Mouse (Mus musculus) heart, embryonic 12.5 days (tissue): ENCODE measurements around the gene Olfr435. TPM values are rescaled to one million over a fixed set of nuclear protein-coding genes. Genes with fewer than 3 reads are reported as not detected.
"Not testable (repeated sequence)": the region's sequence is repeated elsewhere in the genome, so short reads cannot be mapped to it uniquely, and the experiment has no call there.

Experiments used
- ATAC-seq: fragments of 200-750 bp; cut with Nextera tagmentation; 2 replicates; pipeline ENCODE4 v1.8.0; 2017; ENCODE audit warnings: moderate TSS enrichment, moderate library complexity; ENCODE audit not compliant: insufficient number of reproducible peaks, low FRiP score
- H3K27ac ChIP-seq: fragments of 300-500 bp; sonication (generic); 2 replicates; pipeline ENCODE4 v1.5.1; 2016; ENCODE audit warnings: mild to moderate bottlenecking, moderate library complexity; ENCODE audit not compliant: poor library complexity, severe bottlenecking
- H3K27me3 ChIP-seq: fragments of 300-500 bp; sonication (generic); replicated peaks from 2 replicates; pipeline ENCODE4 v1.6.1; 2016; ENCODE audit warnings: mild to moderate bottlenecking, moderate library complexity
- H3K36me3 ChIP-seq: fragments of 300-500 bp; sonication (generic); 2 replicates; pipeline ENCODE4 v1.6.1; 2016; ENCODE audit warnings: mild to moderate bottlenecking, moderate library complexity
- H3K4me1 ChIP-seq: fragments of 300-500 bp; sonication (generic); replicated peaks from 2 replicates; pipeline ENCODE4 v1.6.1; 2016; ENCODE audit warnings: mild to moderate bottlenecking
- H3K4me2 ChIP-seq: fragments of 300-500 bp; sonication (generic); 2 replicates; pipeline ENCODE4 v1.6.1; 2016; ENCODE audit warnings: mild to moderate bottlenecking, moderate library complexity
- H3K4me3 ChIP-seq: fragments of 300-500 bp; sonication (generic); 2 replicates; pipeline ENCODE4 v1.5.1; 2016; ENCODE audit warnings: mild to moderate bottlenecking
- H3K9ac ChIP-seq: fragments of 300-500 bp; sonication (generic); 2 replicates; pipeline ENCODE4 v1.6.1; 2016; ENCODE audit warnings: mild to moderate bottlenecking, moderate library complexity
- H3K9me3 ChIP-seq: fragments of 300-500 bp; sonication (generic); replicated peaks from 2 replicates; pipeline ENCODE4 v1.6.1; 2016; ENCODE audit warnings: mild to moderate bottlenecking, moderate library complexity
- WGBS: fragments of 180-500 bp; shearing (Covaris S2); methylation state at CpG from one replicate; pipeline ENCODE4 v1.1.7; 2016; 5-methylcytosine and 5-hydroxymethylcytosine counted together
- polyA plus RNA-seq: library from polyadenylated mRNA; unstranded; fragments of >200 nt; fragmentation: Nextera tagmentation; extraction: Ambion mirVana; gene quantifications from 2 replicates; pipeline ENCODE4 v1.2.1, GENCODE M21; 2016

The Olfr435 gene
- polyA plus RNA-seq, 1 experiment from 2014 or later: not detected

- H3K4me1 ChIP-seq, H3K4me3 ChIP-seq, H3K9ac ChIP-seq, ATAC-seq, H3K27me3 ChIP-seq, H3K9me3 ChIP-seq, H3K27ac ChIP-seq, H3K36me3 ChIP-seq, H3K4me2 ChIP-seq: not testable (repeated sequence)
- WGBS: 75% methylated on average over 1 of the region's 1 CpGs
Observed at GRCm38 (mm10) chr6:43231255-43231654, 34.3 kb downstream of the Olfr435 start, which contains the start of gene Olfr47. TSS of gene Olfr47 (plus strand) at chr6:43231529.

GRCm38 (mm10) chr6:43242061-43242460, 45.1 kb downstream of the Olfr435 start:
- H3K4me2 ChIP-seq: no peak overlapping the region
- ATAC-seq: no peak
- no peak overlapping the region for H3K27ac ChIP-seq
- H3K9me3 ChIP-seq: no peaks in the 10 kb centered on the region
- WGBS: 12% methylated on average over 4 of the region's 4 CpGs
- no peak overlapping the region for H3K9ac ChIP-seq
- no peaks in the 10 kb centered on the region for H3K4me1 ChIP-seq
- no peak overlapping the region for H3K4me3 ChIP-seq
- H3K27me3 ChIP-seq: no peaks in the 10 kb centered on the region
- H3K36me3 ChIP-seq: no peaks in the 10 kb centered on the region

- Histone ChIP-seq H3K27ac (no peak overlapping the region), H3K9me3 (no peaks in the 10 kb centered on the region), H3K36me3 (no peaks in the 10 kb centered on the region), H3K27me3 (no peaks in the 10 kb centered on the region), H3K4me2 (no peak overlapping the region), H3K9ac (no peak overlapping the region), H3K4me3 (no peak overlapping the region), H3K4me1 (0 out of 2 replicates have a peak, but pooled peaks cover 5% of the 10 kb centered on the region)
- 62% methylated on average over 3 of the region's 3 CpGs for WGBS
- no peak for ATAC-seq
Observed at GRCm38 (mm10) chr6:43247396-43247795, 50.5 kb downstream of the Olfr435 start.

GRCm38 (mm10) chr6:43252994-43253393, 56.0 kb downstream of the Olfr435 start:
- H3K27me3 ChIP-seq: no peaks in the 10 kb centered on the region
- H3K36me3 ChIP-seq: no peaks in the 10 kb centered on the region
- no peak overlapping the region for H3K4me3 ChIP-seq
- no peak overlapping the region for H3K4me2 ChIP-seq
- no peak overlapping the region for H3K9ac ChIP-seq
- H3K27ac ChIP-seq: no peak overlapping the region
- H3K9me3 ChIP-seq: no peaks in the 10 kb centered on the region
- no peak for ATAC-seq
- H3K4me1 ChIP-seq: 0 out of 2 replicates have a peak, but pooled peaks cover 5% of the 10 kb centered on the region
- WGBS: 58% methylated on average over 1 of the region's 1 CpGs

Other genes starting within 250 kb of the Olfr435 start
- gene Olfr444, start 248.1 kb upstream of the Olfr435 start, polyA plus RNA-seq: not detected in 2 replicates
- gene Olfr441, start 90.8 kb upstream of the Olfr435 start, polyA plus RNA-seq: not detected in 2 replicates
- gene Olfr237-ps1, start 50.6 kb upstream of the Olfr435 start, polyA plus RNA-seq: not detected in 2 replicates
- not detected in 2 replicates for gene Olfr437, start 33.9 kb upstream of the Olfr435 start, polyA plus RNA-seq
- gene Olfr13, start 25.0 kb upstream of the Olfr435 start, polyA plus RNA-seq: not detected in 2 replicates
- gene Olfr434, start 15.9 kb downstream of the Olfr435 start, polyA plus RNA-seq: not detected in 2 replicates
- gene Olfr47, start 34.4 kb downstream of the Olfr435 start, polyA plus RNA-seq: not detected in 2 replicates
- gene Arhgef5, start 68.4 kb downstream of the Olfr435 start, polyA plus RNA-seq: 8.6 and 8.9 TPM in 2 replicates
- not detected in 2 replicates for gene Nobox, start 112.4 kb downstream of the Olfr435 start, polyA plus RNA-seq